Mouse (Mus musculus): ENCODE results near the gene Mef2c.

Mef2c gene

DNA sequence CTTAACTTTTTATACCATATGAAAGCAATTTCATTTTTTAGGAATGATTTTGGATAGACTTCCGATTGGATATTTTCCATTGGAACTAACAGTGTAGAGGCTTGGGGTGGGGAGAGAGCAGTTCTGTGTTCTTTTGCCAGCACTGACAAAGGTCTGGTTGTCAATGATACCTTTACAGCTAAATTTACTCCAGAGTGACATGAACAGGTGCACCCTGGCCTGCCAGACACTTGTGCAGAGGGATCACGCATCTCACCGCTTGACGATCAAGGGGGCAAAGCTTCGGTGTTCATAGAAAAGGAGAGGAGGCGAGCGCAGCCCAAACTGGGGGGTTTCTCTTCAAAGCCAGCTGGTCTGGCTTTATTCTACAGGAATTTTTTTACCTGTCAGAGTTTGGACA, at the start of gene Mef2c:
Gene Mef2c, plus strand, starts transcription at position 116 of the 400 bp plus-strand sequence.
- DNase-seq (ENCODE audit: low read depth, low spot score), result no peak

DNA sequence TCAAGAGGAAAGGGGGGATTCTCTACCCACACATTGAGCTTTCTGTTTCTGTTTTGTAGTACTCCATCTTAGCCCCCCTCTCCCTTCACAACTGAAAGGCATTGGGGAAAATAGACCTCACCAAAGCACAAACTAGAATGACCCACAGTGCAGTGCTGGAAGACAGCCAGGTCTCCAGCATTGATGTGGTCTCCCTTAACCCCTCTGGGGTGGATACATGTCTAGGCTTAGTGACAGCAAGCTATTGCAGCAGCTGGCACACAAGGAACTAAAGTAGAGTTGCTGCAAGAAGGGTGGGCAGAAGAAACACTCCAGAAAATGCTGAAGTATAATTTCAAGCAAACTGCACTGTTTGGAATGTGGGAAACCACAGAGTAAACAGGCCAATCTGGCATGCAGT, 45.1 kb upstream of the Mef2c start:
- no peak for DNase-seq (ENCODE audit: low read depth, low spot score)

DNA sequence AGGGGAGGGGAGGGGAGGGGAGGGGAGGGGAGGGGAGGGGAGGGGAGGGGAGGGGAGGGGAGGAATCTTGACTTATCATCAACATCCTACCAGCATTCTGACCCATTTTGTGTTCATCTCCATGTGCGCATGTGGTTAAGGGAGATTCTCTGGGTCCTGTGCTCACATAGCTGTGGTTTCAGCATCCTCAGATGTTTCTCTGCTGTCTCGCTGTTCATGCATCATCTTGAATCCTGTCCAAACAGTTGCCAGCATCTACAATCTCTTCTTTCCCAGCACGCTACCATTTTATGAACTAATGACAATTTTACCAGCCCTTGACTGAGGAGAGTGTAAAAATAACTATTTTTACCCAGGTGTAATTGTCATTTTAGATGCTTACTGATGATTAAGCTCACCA, 44.2 kb upstream of the Mef2c start:
- DNase-seq (ENCODE audit: low read depth, low spot score), result no peak

DNA sequence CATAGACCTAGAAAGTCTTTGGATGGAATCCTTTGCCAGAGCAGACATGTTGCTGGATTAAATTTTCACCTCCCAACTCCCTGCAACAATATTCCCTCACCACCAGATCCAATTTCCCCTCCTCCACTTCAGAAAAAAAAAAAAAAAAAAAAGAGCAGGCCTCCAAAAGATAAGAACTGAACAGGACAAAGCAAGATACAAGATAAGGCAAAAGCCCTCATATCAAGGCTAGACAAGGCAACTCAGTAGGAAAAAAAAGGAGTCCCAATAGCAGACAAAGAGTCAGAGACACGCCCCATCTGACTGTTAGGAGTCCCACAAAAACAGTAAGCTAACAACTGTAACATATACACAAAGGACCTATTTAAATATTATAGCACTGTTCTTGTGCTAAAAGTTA, 43.2 kb upstream of the Mef2c start:
- DNase-seq (ENCODE audit: low read depth, low spot score), result no peak

GRCm38 (mm10) chr13:83461556-83461955, 42.3 kb upstream of the Mef2c start:
- no peak for DNase-seq (ENCODE audit: low read depth, low spot score)

DNA sequence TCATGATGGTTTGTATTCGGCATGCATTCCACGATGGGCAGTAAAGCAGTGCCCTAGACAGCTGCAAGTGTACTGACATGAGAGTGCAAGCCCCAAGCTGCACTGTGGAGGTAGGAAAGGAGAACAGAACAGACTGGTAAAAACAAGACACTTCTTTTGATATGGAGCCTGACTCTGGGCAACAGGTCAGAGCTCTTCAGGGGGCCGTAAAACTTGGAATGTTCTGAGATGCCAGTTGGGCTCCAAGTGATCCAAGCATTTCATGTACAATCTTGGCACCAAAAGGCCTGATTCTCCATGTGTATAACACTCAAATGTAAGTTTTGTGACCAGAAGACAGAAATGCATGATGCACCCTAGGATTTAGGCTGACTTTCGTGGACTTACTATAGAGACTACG, 37.1 kb upstream of the Mef2c start:
- DNase-seq (ENCODE audit: low read depth, low spot score), result no peak

- no peak for DNase-seq (ENCODE audit: low read depth, low spot score)
Measured at GRCm38 (mm10) chr13:83468794-83469193, 35.0 kb upstream of the Mef2c start.

DNA sequence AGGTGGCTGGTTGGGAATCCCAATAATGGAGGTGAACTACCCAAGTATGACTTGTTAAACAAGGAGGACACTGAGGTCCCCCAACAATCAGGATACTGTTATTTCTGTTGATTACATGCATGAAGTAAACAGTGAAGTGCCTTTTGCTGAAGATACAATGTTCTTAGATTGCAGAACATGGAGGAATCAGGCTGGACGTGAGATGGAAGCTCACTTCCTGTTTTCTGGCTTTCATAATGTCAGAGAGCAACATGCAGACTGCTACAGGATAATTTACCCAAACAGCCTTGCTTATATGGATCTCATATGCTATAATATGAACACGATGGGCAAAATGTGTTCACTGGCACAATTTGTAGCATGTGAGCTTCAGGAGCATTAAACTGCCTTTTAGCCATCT, 30.1 kb upstream of the Mef2c start:
- DNase-seq (ENCODE audit: low read depth, low spot score), result no peak

DNA sequence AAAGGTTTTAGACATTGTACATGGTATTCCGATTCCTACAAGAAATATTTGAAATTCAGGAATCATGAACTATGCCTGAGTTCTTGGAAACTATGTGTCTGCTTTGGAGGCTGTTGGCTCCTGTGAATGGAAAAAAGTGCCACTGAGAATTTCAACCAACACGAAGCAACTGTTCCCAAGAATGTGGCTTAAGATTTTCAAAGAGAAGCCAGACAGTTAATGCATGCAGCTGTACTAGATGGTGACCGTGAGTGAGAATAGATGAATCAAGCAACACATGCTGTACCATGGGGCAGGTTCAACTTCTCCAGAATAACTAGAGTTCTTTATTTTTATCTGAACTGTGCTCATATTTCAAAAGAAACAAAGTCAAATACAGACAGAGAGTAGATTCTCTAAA, 23.4 kb upstream of the Mef2c start:
- DNase-seq (ENCODE audit: low read depth, low spot score), result no peak

DNA sequence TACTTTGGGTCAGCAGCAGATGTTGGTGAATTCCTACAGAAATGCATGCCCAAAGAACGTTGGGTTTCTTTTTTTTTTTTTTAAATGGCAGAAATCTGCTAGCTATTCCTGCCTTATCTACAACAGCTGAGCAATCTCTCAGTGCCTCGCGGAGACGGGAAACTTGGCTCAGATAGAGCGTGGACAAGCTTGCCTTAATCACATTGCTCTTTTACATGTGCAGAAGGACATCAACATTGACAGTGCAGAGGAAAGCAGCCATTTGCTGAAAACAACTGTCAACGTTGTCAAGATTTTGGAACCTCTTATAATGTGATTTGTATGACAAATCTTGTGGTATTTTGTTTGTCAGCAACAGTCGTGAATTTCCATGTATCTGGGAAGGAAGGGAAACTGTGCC, 22.5 kb upstream of the Mef2c start:
- no peak for DNase-seq (ENCODE audit: low read depth, low spot score)

GRCm38 (mm10) chr13:83482087-83482486, 21.7 kb upstream of the Mef2c start:
- no peak for DNase-seq (ENCODE audit: low read depth, low spot score)

DNA sequence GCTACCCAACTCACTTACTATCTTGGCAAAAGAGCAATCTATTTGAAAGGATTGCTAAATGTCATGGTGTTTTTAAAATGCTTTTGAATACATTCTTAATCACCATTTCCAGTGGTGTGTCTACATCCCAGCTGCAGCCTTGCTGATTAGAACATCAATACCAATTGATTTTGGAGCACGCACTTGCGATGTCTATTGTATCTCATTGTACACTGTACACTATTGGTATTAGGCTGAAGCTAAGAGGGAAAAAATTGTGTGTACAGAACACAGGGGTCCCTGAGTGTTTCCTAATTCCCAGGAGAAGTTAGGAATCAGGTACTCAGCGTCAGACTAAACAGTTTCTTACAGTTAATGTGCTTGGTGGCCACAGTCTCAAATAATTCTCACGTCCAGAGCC, 19.6 kb upstream of the Mef2c start:
- DNase-seq (ENCODE audit: low read depth, low spot score), result no peak

GRCm38 (mm10) chr13:83484721-83485369, 19.0 kb upstream of the Mef2c start:
- no peak for DNase-seq (ENCODE audit: low read depth, low spot score)

DNA sequence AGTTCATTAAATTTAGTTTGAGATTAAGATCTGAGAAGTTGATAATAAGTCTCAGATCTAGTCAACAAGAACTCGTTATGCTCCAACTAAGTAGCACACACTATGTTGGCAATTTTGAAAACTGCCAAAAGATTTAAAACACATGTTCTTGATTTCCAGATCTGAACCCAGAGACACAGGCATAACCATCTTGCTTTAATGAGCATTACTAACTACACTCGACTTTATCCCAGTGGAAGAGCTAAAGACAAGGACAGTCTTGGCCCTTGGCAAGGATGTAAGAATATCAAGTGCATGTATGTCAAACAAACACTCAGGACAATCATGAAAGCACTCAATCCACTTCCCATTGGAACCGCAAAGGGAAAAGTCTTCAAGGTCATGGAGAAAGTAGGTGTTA, 11.8 kb upstream of the Mef2c start:
- DNase-seq (ENCODE audit: low read depth, low spot score), result no peak

GRCm38 (mm10) chr13:83497708-83498107, 6.1 kb upstream of the Mef2c start:
- DNase-seq (ENCODE audit: low read depth, low spot score), result no peak

GRCm38 (mm10) chr13:83499526-83499925, 4.3 kb upstream of the Mef2c start:
- no peak for DNase-seq (ENCODE audit: low read depth, low spot score)

GRCm38 (mm10) chr13:83507687-83508086, 3.9 kb downstream of the Mef2c start:
- DNase-seq (ENCODE audit: low read depth, low spot score), result no peak

DNA sequence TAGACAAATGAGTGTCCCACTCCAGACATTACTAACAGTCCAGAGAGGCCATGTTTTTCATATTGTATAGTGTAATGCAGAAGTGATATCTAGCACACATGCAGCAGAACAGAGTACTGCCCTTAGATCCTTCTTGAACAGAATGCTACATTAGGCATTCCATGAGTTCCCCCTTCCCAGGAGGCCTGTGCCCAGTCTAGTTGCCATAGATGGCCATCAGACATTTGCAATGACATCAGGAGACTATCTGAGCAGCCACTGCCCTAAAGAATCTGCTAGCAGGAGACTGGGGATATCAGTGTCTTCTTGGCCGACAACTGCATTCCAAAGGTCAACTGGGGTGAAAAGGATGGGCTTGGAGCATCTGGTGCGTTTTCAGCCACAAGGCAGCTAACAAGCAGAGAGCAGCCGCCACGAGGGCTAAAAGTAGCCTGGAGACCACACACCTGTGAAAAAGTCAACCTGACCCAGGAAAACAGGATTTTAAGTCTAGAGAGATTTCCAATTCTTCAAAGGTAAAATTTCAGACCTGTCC, 11.2 kb downstream of the Mef2c start:
- no peak for DNase-seq (ENCODE audit: low read depth, low spot score)

DNA sequence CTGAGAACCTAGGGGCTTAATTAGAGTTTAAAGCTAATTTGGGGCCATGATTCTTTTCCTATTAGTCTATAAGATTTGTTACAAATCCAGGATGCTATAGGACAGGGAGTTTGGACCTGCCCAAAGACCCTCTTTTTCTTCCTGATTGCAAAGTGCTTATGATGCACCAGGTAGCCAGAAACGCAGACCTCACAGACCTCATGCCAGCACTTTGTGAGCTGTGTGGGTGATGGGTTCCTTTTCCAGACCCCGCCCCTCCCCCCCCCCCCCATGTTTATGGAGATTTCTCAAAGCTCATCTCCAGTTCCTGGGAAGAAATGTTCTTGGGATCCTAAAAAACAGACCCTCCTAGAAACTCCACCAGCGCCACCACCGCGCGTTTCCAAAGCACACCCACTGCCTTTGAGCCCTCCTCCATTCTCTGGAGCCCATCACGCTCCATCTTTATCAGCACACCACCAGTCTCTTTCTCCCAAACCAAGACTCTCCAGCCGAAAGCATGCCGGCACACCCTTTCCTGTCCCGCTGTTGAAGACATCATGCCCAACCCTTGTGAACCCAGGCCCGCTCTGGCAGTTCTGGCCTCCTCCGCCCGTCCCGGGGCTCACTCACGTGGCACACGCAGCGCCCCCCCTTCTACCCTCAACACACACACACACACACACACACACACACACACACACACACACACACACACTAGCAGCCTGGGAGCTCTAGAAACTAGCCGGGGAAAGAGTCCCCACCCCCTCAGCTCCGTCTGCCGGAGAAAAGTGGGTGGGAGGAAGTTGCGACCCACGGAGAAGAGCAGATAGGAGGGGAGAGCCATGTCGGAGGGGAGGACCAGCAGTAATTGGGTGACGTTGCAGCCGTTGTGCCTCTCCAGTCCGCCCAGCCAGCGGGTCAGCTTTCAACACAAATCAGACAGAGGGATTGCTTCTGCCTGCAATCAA, 14.1 kb downstream of the Mef2c start:
- no peak for DNase-seq (ENCODE audit: low read depth, low spot score)

GRCm38 (mm10) chr13:83520807-83521206, 17.0 kb downstream of the Mef2c start:
- DNase-seq (ENCODE audit: low read depth, low spot score), result no peak

- DNase-seq (ENCODE audit: low read depth, low spot score), result no peak
Measured at GRCm38 (mm10) chr13:83523232-83523969, 19.6 kb downstream of the Mef2c start.

All from c-Kit-negative CD71-positive TER-119-positive erythroid progenitor cells, embryonic 14.5 days (primary cell).